Mouse (Mus musculus) small intestine, adult 2 months (tissue): ENCODE data around the gene Camta2. TPM values are rescaled to one million over a fixed set of nuclear protein-coding genes. Genes with fewer than 3 reads are reported as not detected.

ENCODE experiments used
- H3K27ac ChIP-seq: fragments of 200-500 bp; 2 replicates; pipeline ENCODE4 v1.5.1; 2012; ENCODE audit warnings: low read depth, low read length, control low read depth, inconsistent platforms; ENCODE audit not compliant: insufficient read depth
- H3K27me3 ChIP-seq: fragments of 200-500 bp; 2 replicates; pipeline ENCODE4 v1.6.1; 2012; ENCODE audit warnings: mild to moderate bottlenecking, moderate library complexity, low read length, inconsistent platforms; ENCODE audit not compliant: control insufficient read depth, insufficient read depth
- H3K36me3 ChIP-seq: fragments of 200-500 bp; 2 replicates; pipeline ENCODE4 v1.6.1; 2012; ENCODE audit warnings: mild to moderate bottlenecking, low read length, control low read depth, inconsistent platforms; ENCODE audit not compliant: control insufficient read depth, insufficient read depth
- H3K4me1 ChIP-seq: fragments of 200-500 bp; 2 replicates; pipeline ENCODE4 v1.6.1; 2012; ENCODE audit warnings: low read length, inconsistent platforms, mixed read lengths; ENCODE audit not compliant: control insufficient read depth, insufficient read depth, insufficient read length
- H3K4me3 ChIP-seq: fragments of 200-500 bp; 2 replicates; pipeline ENCODE4 v1.5.1; 2012; ENCODE audit warnings: low read depth, mild to moderate bottlenecking, control low read depth, inconsistent platforms, low read length, moderate library complexity
- CTCF ChIP-seq: fragments of 200-500 bp; IDR thresholded peaks from 2 replicates; pipeline ENCODE4 v1.5.1; 2012; ENCODE audit warnings: low read depth, mild to moderate bottlenecking, control low read depth, inconsistent platforms, low read length, moderate library complexity, mixed read lengths; ENCODE audit not compliant: insufficient replicate concordance, insufficient read length; ENCODE audit errors: extremely low read depth
- POLR2A ChIP-seq: fragments of 200-500 bp; IDR thresholded peaks from 2 replicates; pipeline ENCODE4 v1.6.1; 2012; ENCODE audit warnings: low read depth, mild to moderate bottlenecking, control low read depth, inconsistent platforms, low read length, moderate library complexity
- WGBS: fragments of 180-500 bp; shearing (Covaris S2); methylation state at CpG from one replicate; pipeline ENCODE4 v1.1.7; 2018; 5-methylcytosine and 5-hydroxymethylcytosine counted together
- polyA plus RNA-seq: library from polyadenylated mRNA; depleted of rRNA; stranded (reverse); fragments of >200 nt; gene quantifications from 2 replicates; pipeline ENCODE4 v1.2.3, GENCODE M21; 2012; rRNA removed

Gene Camta2
- polyA plus RNA-seq, result 27.7 and 66.7 TPM in 2 replicates

DNA sequence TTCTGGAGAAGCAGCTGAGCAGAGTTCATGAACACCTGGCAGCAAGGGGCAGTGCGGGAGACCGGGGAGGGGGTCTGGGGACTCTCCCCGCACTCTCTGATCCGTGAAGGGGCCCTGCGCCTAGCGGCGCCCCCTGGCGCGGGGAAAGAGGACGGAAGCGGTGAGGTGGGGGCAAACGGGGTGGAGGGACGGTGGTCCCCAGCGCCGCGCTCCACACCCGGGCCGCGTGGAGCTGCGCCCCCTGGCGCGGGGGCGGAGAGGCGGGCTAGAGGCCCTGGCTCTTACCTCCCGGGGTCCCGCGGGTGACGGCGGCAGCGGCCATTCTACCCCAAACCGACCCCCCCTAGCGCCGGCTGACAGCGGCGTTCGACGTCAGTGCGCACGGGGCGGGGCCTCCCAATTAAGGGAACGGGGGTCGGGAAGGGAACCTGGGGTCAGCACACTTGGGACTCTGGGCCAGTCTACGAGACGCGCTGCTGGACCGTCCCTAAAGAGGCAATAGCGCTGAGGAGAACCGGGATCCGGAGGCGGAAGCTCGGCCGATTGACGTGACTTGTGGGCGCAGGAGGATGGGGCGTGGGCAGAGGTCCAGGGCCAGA lies at the start of gene Camta2:
Camta2 (minus strand) TSS at position 505 of the 599 bp plus-strand sequence.
- H3K36me3 ChIP-seq, result peaks cover 25% of the 10 kb centered on the region
- TF ChIP-seq POLR2A (peak; percentile 58; the same call in 1 of the 2 replicates), CTCF (0 out of 2 replicates have a peak, but pooled peaks have one; percentile 36)
- H3K4me1 ChIP-seq, result peaks cover 34% of the 10 kb centered on the region
- peak within 1 kb of the TSS; percentile 89 for H3K4me3 ChIP-seq
- WGBS, result under 1% methylated on average over 55 of the region's 55 CpGs
- no peaks in the 10 kb centered on the region for H3K27me3 ChIP-seq
- H3K27ac ChIP-seq, result peak within 1 kb of the TSS; percentile 91

DNA sequence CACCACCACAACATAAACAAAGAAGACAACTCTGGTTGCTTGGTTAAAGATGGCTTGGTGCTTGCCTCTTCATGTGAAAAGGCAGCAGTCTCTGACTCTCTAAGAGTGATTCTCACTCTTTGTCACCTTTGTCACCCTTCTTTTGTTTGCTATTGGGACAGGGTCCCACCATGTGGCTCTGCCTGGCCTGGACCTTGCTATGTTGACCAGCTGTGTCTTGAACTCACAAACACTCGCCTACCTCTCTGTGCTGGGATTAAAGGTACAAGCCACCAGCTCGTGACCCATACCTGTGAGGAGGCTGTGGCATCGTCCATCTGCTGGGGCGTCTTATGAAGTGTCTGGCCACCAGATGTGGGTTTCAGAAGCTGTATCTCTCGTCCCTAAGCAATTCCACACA lies 45.4 kb upstream of the Camta2 start:
- Histone ChIP-seq H3K27ac (no peak overlapping the region), H3K4me1 (peaks cover 8% of the 10 kb centered on the region; the same call in 1 of the 2 replicates), H3K4me3 (no peak overlapping the region), H3K27me3 (no peaks in the 10 kb centered on the region), H3K36me3 (peaks cover 4% of the 10 kb centered on the region)
- TF ChIP-seq POLR2A (no peak), CTCF (no peak)
- 79% methylated on average over 5 of the region's 5 CpGs for WGBS

DNA sequence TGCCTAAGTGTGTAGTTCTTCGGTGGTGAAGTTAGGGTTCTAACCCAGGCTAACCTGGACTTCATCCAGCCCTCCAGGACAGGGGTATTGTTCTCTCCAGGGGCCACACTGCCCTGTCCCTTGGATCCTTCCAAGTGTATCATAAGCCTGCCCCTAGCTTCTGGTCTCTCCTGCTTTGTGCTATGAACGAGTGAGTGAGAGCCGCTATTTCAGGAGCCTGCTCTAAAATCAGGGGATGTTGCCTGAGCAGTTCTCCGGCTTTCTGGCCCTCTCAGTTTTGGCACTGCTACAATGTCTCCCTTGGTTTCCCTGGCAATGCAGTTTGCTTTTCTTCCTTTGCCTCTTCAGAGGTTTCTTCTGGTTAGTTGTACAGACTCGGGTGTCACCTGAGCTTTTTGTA lies 43.3 kb upstream of the Camta2 start:
- Histone ChIP-seq H3K27me3 (no peaks in the 10 kb centered on the region), H3K4me3 (no peak overlapping the region), H3K36me3 (peaks cover 24% of the 10 kb centered on the region), H3K27ac (peak overlapping the region; percentile 36), H3K4me1 (peaks cover 8% of the 10 kb centered on the region; the same call in 1 of the 2 replicates)
- TF ChIP-seq CTCF (no peak), POLR2A (no peak)
- 38% methylated on average over 5 of the region's 5 CpGs for WGBS

DNA sequence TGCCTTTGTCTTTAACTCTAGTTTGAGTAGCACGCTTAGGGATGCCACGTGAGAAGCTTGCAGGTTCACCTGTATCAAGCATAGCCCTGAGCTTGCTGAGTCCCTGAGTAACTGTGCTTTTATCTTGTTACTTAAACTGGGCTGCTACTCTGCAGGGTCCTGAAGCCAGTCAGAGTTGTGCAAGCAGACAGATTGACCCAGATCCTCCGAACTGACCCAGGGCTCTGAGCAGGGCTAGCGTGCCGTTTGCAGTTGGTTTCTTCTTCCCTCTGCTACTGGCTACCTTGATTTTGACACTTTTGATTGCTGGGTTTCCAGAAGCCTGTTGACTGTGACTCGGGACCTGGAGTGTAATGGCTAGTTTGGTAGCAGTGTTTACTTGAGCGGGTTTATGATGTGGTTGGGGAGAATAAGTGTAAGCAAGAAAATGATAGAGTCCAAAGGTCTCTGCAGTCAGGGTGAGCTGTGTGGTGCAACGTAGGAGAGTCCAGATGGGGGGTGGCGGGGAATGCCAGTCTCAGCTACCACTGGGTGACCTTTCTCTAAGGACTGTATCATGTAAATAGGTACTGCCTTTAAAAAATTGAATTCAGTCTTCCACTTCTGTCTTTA lies 42.6 kb upstream of the Camta2 start:
- Histone ChIP-seq H3K27ac (0 out of 2 replicates have a peak overlapping the region, but pooled peaks have one; percentile 10), H3K4me1 (peaks cover 8% of the 10 kb centered on the region; the same call in 1 of the 2 replicates), H3K4me3 (no peak overlapping the region), H3K36me3 (peaks cover 31% of the 10 kb centered on the region), H3K27me3 (no peaks in the 10 kb centered on the region)
- 25% methylated on average over 9 of the region's 9 CpGs for WGBS
- TF ChIP-seq CTCF, result no peak
- no peak for TF ChIP-seq POLR2A

DNA sequence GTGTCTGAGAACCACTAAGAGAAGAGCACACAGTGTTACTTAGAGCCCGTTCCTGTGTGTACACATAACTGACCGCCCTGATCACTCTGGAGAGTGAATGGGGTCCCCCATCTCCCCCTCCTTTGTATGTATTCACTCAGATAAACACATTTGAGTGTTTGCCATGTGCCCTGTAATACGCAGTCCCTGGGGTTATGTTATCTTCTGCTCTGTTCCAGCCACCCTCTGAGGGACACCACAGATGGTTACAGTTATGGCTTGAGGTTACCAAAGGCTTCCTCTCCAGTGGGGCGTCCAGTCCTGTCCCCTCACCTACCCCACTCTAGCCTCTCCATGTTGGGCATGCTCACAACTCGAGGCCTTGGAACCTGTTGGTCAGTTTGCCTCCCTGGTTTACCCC lies 39.5 kb upstream of the Camta2 start:
- Histone ChIP-seq H3K27me3 (no peaks in the 10 kb centered on the region), H3K4me1 (peaks cover 8% of the 10 kb centered on the region; the same call in 1 of the 2 replicates), H3K36me3 (peaks cover 55% of the 10 kb centered on the region), H3K27ac (no peak overlapping the region), H3K4me3 (no peak overlapping the region)
- 76% methylated on average over 5 of the region's 5 CpGs for WGBS
- TF ChIP-seq CTCF (no peak), POLR2A (no peak)

DNA sequence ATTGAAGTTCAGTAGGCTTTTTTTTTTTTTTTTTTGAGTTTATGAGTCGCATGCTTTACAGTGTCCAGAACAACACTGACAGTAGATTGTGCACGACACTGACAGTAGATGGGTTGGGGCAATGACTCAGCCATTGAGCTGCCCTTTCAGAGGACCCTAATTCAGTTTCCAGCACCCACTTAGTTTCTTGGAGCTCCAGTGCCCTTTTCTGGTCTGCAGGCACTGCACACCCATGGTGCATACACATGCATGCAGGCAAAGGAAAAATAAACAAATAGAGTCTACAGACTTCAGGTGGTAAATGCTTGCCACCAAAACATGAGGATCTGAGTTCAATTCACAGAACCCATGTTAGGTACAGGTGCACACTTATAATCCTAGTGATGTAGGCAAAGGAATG lies 38.7 kb upstream of the Camta2 start:
- Histone ChIP-seq H3K27me3 (no peaks in the 10 kb centered on the region), H3K4me3 (no peak overlapping the region), H3K36me3 (peaks cover 62% of the 10 kb centered on the region), H3K4me1 (peaks cover 8% of the 10 kb centered on the region; the same call in 1 of the 2 replicates), H3K27ac (no peak overlapping the region)
- no peak for TF ChIP-seq CTCF
- TF ChIP-seq POLR2A, result no peak
- 85% methylated on average over 2 of the region's 2 CpGs for WGBS

DNA sequence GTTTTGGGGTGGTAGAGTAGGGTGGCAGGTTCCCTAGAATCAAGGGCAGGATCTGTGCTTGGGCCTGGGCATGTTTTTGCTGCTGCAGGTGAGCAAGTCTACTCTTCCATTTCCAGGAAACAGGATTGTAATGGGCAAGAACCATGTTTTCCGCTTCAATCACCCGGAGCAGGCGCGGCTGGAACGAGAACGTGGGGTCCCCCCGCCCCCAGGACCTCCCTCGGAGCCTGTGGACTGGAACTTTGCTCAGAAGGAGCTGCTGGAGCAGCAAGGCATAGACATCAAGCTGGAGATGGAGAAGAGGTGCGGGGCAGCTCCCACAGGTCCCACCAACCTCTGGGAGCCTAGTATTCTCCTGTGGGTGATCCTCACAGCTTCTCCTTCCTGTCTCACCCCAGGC lies 36.8 kb upstream of the Camta2 start:
- H3K27ac ChIP-seq, result no peak overlapping the region
- 93% methylated on average over 9 of the region's 9 CpGs for WGBS
- H3K27me3 ChIP-seq, result no peaks in the 10 kb centered on the region
- H3K36me3 ChIP-seq, result peaks cover 79% of the 10 kb centered on the region
- no peak overlapping the region for H3K4me3 ChIP-seq
- TF ChIP-seq CTCF (no peak), POLR2A (no peak)
- H3K4me1 ChIP-seq, result no peaks in the 10 kb centered on the region
